Mouse (Mus musculus) myocyte (in vitro differentiated cells): ENCODE measurements at regions not wholly inside any gene's neighbourhood (a gene's known extent, or its start where the extent isn't known, plus 50 kb on each side); places are given as distances from the start of the nearest gene placed in this dataset.

Source experiments
- MAX ChIP-seq: IDR thresholded peaks from one replicate; pipeline ENCODE4 v1.6.1; 2011; ENCODE audit warnings: low read depth, mild to moderate bottlenecking, control low read depth
- POLR2A ChIP-seq: IDR thresholded peaks from one replicate; pipeline ENCODE4 v1.6.1; 2011; ENCODE audit warnings: low read depth, mild to moderate bottlenecking, control low read depth, moderate library complexity; ENCODE audit not compliant: insufficient read length
- POLR2AphosphoS2 ChIP-seq: IDR thresholded peaks from one replicate; pipeline ENCODE4 v1.6.1; 2011; ENCODE audit warnings: low read depth, control low read depth; ENCODE audit not compliant: insufficient read length
- REST ChIP-seq: IDR thresholded peaks from one replicate; pipeline ENCODE4 v1.6.1; 2011; ENCODE audit warnings: mild to moderate bottlenecking, control low read depth, moderate library complexity; ENCODE audit not compliant: insufficient read depth, insufficient read length
- TCF12 ChIP-seq: IDR thresholded peaks from one replicate; pipeline ENCODE4 v1.6.1; 2011; ENCODE audit warnings: mild to moderate bottlenecking, control low read depth; ENCODE audit not compliant: poor library complexity, insufficient read depth, severe bottlenecking
- USF1 ChIP-seq: IDR thresholded peaks from one replicate; pipeline ENCODE4 v1.6.1; 2011; ENCODE audit warnings: low read depth, mild to moderate bottlenecking, control low read depth, moderate library complexity

DNA sequence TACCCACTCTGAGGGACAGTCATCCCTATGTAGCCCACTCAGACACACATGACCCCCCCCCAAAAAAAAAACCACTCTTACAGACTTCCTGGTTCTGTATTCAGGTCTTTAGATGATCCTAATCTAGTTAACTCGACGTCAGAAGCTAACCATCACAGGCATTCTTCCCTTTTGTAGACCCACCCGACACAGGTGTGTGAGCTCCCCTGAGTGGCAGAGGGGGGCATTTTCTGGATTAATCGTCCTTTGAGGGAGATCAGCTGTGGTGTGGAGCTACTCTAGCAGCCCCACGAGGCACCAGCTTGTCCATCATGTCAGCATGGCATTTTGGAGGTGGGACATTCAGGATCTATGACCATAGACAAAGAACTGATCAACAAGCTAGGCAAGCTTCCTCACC, 50.7 kb upstream of the Tlk1 start:
- TF ChIP-seq POLR2A = no peak
- TF ChIP-seq TCF12 = no peak
- TF ChIP-seq USF1 = no peak
- no peak for TF ChIP-seq POLR2AphosphoS2
- no peak for TF ChIP-seq REST
- TF ChIP-seq MAX = no peak
